Mouse (Mus musculus): ENCODE results near the gene Gli2. TPM values are rescaled to one million over a fixed set of nuclear protein-coding genes. Genes with fewer than 3 reads are reported as not detected.

Gene Gli2
- total RNA-seq, 2 experiments from 2014 or later = not detected

GRCm38 (mm10) chr1:118910693-118911426 is 142.6 kb downstream of the Gli2 start:
- no peak for ATAC-seq (replicated peaks; ENCODE audit: low FRiP score, poor library complexity, severe bottlenecking)

GRCm38 (mm10) chr1:118909051-118909450 is 144.4 kb downstream of the Gli2 start:
- ATAC-seq (replicated peaks; ENCODE audit: low FRiP score, poor library complexity, severe bottlenecking) = no peak

- no peak for ATAC-seq (replicated peaks; ENCODE audit: low FRiP score, poor library complexity, severe bottlenecking)
Observed at GRCm38 (mm10) chr1:118907574-118907973, 145.8 kb downstream of the Gli2 start.

- ATAC-seq (replicated peaks; ENCODE audit: low FRiP score, poor library complexity, severe bottlenecking) = no peak
Observed at GRCm38 (mm10) chr1:118905319-118905718, 148.1 kb downstream of the Gli2 start.

- ATAC-seq (replicated peaks; ENCODE audit: low FRiP score, poor library complexity, severe bottlenecking) = no peak
Observed at GRCm38 (mm10) chr1:118904909-118905308, 148.5 kb downstream of the Gli2 start.

- no peak for ATAC-seq (replicated peaks; ENCODE audit: low FRiP score, poor library complexity, severe bottlenecking)
Observed at GRCm38 (mm10) chr1:118904431-118904830, 149.0 kb downstream of the Gli2 start.

GRCm38 (mm10) chr1:118903742-118904141 is 149.7 kb downstream of the Gli2 start:
- ATAC-seq (replicated peaks; ENCODE audit: low FRiP score, poor library complexity, severe bottlenecking) = no peak

- ATAC-seq (replicated peaks; ENCODE audit: low FRiP score, poor library complexity, severe bottlenecking) = no peak
Observed at GRCm38 (mm10) chr1:118901868-118902586, 151.4 kb downstream of the Gli2 start.

GRCm38 (mm10) chr1:118898351-118898750 is 155.1 kb downstream of the Gli2 start:
- no peak for ATAC-seq (replicated peaks; ENCODE audit: low FRiP score, poor library complexity, severe bottlenecking)

- ATAC-seq (replicated peaks; ENCODE audit: low FRiP score, poor library complexity, severe bottlenecking) = no peak
Observed at GRCm38 (mm10) chr1:118895026-118895762, 158.2 kb downstream of the Gli2 start.

GRCm38 (mm10) chr1:118891395-118891794 is 162.0 kb downstream of the Gli2 start:
- no peak for ATAC-seq (replicated peaks; ENCODE audit: low FRiP score, poor library complexity, severe bottlenecking)

- no peak for ATAC-seq (replicated peaks; ENCODE audit: low FRiP score, poor library complexity, severe bottlenecking)
Observed at GRCm38 (mm10) chr1:118890125-118890875, 163.1 kb downstream of the Gli2 start.

GRCm38 (mm10) chr1:118880781-118881247 is 172.6 kb downstream of the Gli2 start:
- ATAC-seq (replicated peaks; ENCODE audit: low FRiP score, poor library complexity, severe bottlenecking) = no peak

- no peak for ATAC-seq (replicated peaks; ENCODE audit: low FRiP score, poor library complexity, severe bottlenecking)
Observed at GRCm38 (mm10) chr1:118878291-118878690, 175.1 kb downstream of the Gli2 start.

- no peak for ATAC-seq (replicated peaks; ENCODE audit: low FRiP score, poor library complexity, severe bottlenecking)
Observed at GRCm38 (mm10) chr1:118875227-118875626, 178.2 kb downstream of the Gli2 start.

- ATAC-seq (replicated peaks; ENCODE audit: low FRiP score, poor library complexity, severe bottlenecking) = no peak
Observed at GRCm38 (mm10) chr1:118873559-118873958, 179.9 kb downstream of the Gli2 start.

GRCm38 (mm10) chr1:118864735-118865134 is 188.7 kb downstream of the Gli2 start:
- no peak for ATAC-seq (replicated peaks; ENCODE audit: low FRiP score, poor library complexity, severe bottlenecking)

GRCm38 (mm10) chr1:118864031-118864430 is 189.4 kb downstream of the Gli2 start:
- no peak for ATAC-seq (replicated peaks; ENCODE audit: low FRiP score, poor library complexity, severe bottlenecking)

- ATAC-seq (replicated peaks; ENCODE audit: low FRiP score, poor library complexity, severe bottlenecking) = no peak
Observed at GRCm38 (mm10) chr1:118858101-118858500, 195.3 kb downstream of the Gli2 start.

- ATAC-seq (replicated peaks; ENCODE audit: low FRiP score, poor library complexity, severe bottlenecking) = no peak
Observed at GRCm38 (mm10) chr1:118830658-118831057, 222.8 kb downstream of the Gli2 start.
